Mouse (Mus musculus) limb, embryonic 13.5 days (tissue): ENCODE data around the gene Abca3. TPM values are rescaled to one million over a fixed set of nuclear protein-coding genes. Genes with fewer than 3 reads are reported as not detected.
"Not testable (repeated sequence)": the region's sequence is repeated elsewhere in the genome, so short reads cannot be mapped to it uniquely, and the experiment has no call there.

Experiments
- ATAC-seq: fragments of 200-750 bp; cut with Nextera tagmentation; 2 replicates; pipeline ENCODE4 v1.8.0; 2017; ENCODE audit warnings: low read depth, moderate number of reproducible peaks, moderate TSS enrichment; ENCODE audit not compliant: low FRiP score
- H3K27ac ChIP-seq: fragments of 300-500 bp; sonication (generic); 2 replicates; pipeline ENCODE4 v1.5.1; 2015; ENCODE audit warnings: inconsistent platforms, mild to moderate bottlenecking, moderate library complexity
- H3K27me3 ChIP-seq: fragments of 300-500 bp; sonication (generic); 2 replicates; pipeline ENCODE4 v1.6.1; 2015; ENCODE audit warnings: mild to moderate bottlenecking, inconsistent platforms
- H3K36me3 ChIP-seq: fragments of 300-500 bp; sonication (generic); 2 replicates; pipeline ENCODE4 v1.6.1; 2015; ENCODE audit warnings: inconsistent platforms, mild to moderate bottlenecking, moderate library complexity
- H3K4me1 ChIP-seq: fragments of 300-500 bp; sonication (generic); 2 replicates; pipeline ENCODE4 v1.6.1; 2015; ENCODE audit warnings: inconsistent platforms
- H3K4me2 ChIP-seq: fragments of 300-500 bp; sonication (generic); replicated peaks from 2 replicates; pipeline ENCODE4 v1.6.1; 2015; ENCODE audit warnings: inconsistent platforms, mild to moderate bottlenecking, moderate library complexity
- H3K4me3 ChIP-seq: fragments of 300-500 bp; sonication (generic); 2 replicates; pipeline ENCODE4 v1.5.1; 2015; ENCODE audit warnings: moderate library complexity, mild to moderate bottlenecking, inconsistent platforms
- H3K9ac ChIP-seq: fragments of 300-500 bp; sonication (generic); 2 replicates; pipeline ENCODE4 v1.6.1; 2015; ENCODE audit warnings: mild to moderate bottlenecking, inconsistent platforms
- H3K9me3 ChIP-seq: fragments of 300-500 bp; sonication (generic); 2 replicates; pipeline ENCODE4 v1.6.1; 2016; ENCODE audit warnings: inconsistent platforms
- WGBS: fragments of 180-500 bp; shearing (Covaris S2); methylation state at CpG from one replicate; pipeline ENCODE4 v1.1.7; 2015; 5-methylcytosine and 5-hydroxymethylcytosine counted together
- microRNA-seq: library from miRNA; unstranded; fragments of <30 nt; microRNA quantifications from one replicate; pipeline ENCODE4, GENCODE M21; 2016
- polyA plus RNA-seq: library from polyadenylated mRNA; unstranded; fragments of >200 nt; fragmentation: Nextera tagmentation; extraction: Ambion mirVana; gene quantifications from 2 replicates; pipeline ENCODE4 v1.2.1, GENCODE M21; 2015

Abca3 gene
- polyA plus RNA-seq, 1 experiment from 2014 or later, result 6.6 TPM

DNA sequence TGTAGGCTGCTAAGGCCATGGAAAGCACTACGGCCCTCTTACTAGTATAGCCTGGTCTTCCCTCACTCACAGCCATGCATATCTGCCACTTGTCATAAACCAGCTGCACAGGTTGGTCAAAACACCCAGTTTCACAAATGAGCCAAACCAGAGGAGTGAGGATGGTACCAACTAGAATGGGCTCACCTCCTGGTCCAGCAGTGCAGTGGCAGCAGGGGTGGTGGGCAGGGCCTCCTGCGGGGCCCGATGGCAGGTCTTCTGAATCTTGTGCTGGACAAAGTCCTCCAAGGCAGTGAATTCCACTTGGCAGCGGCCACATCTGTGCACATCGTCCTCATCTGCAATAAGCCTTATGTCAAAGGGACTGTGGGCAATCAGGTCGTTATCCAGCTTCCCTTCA is 99.5 kb downstream of the Abca3 start:
- WGBS, result 92% methylated on average over 6 of the region's 6 CpGs
- Histone ChIP-seq H3K9me3 (no peaks in the 10 kb centered on the region), H3K27ac (no peak overlapping the region), H3K4me2 (no peak overlapping the region), H3K4me3 (no peak overlapping the region), H3K27me3 (no peaks in the 10 kb centered on the region), H3K4me1 (peaks cover 17% of the 10 kb centered on the region), H3K9ac (no peak overlapping the region), H3K36me3 (peaks cover 60% of the 10 kb centered on the region)
- ATAC-seq, result no peak

DNA sequence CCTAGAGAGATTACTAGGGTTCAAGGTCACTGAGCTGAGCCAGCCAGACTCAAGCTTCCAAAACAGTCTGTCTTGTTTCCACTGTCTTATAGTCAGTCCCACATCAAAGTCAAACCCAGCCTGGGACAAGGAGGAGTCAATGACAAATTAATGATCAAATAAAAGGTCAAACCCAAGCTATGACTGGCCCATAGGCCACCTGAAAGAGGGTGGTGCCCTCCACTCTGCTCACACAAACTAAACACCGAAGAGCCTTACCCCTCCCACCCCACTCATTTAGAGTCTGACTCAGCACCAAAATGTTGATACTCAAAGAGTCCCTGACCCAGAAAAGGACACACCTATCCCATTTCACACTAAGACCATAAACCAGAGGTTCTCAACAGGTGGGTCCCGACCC is 101.6 kb downstream of the Abca3 start:
- Histone ChIP-seq H3K4me2 (peak overlapping the region; percentile 78), H3K4me1 (peaks cover 17% of the 10 kb centered on the region), H3K27ac (no peak overlapping the region), H3K36me3 (peaks cover 38% of the 10 kb centered on the region), H3K9me3 (no peaks in the 10 kb centered on the region), H3K9ac (no peak overlapping the region), H3K4me3 (no peak overlapping the region; the same call in 1 of the 2 replicates), H3K27me3 (no peaks in the 10 kb centered on the region)
- 79% methylated on average over 2 of the region's 2 CpGs for WGBS
- no peak for ATAC-seq

DNA sequence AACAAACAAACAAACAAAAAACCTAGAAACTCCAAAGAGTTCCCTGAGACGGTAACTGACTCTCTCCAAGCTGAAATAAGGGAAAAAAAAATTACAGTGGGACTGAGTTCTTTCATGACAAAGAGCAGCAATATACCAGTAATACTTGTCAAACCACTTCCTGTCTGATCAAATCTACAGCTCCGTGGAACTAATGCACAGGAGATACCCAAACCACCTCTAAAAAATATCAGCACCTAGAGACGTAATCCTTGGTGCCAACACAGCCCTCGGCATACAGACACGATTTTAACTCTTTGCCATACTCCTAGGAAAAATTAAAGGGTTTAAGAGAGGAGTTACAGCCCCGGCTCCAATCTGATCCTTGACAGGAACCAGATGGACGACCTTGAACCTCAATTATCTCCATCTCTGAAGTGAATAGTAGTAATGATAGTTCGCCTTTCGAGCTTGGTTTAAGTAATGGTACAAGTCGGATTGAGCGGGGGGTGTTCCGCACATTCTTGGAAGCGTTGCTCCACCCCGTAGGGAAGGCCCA is 102.5 kb downstream of the Abca3 start:
- Histone ChIP-seq H3K27me3 (no peaks in the 10 kb centered on the region), H3K9ac (peak overlapping the region; percentile 88), H3K4me2 (peak overlapping the region; percentile 78), H3K9me3 (no peaks in the 10 kb centered on the region), H3K27ac (peak overlapping the region; percentile 95), H3K36me3 (peaks cover 29% of the 10 kb centered on the region), H3K4me1 (peaks cover 17% of the 10 kb centered on the region), H3K4me3 (peak overlapping the region; percentile 85)
- 4% methylated on average over 14 of the region's 14 CpGs for WGBS
- ATAC-seq, result no peak

DNA sequence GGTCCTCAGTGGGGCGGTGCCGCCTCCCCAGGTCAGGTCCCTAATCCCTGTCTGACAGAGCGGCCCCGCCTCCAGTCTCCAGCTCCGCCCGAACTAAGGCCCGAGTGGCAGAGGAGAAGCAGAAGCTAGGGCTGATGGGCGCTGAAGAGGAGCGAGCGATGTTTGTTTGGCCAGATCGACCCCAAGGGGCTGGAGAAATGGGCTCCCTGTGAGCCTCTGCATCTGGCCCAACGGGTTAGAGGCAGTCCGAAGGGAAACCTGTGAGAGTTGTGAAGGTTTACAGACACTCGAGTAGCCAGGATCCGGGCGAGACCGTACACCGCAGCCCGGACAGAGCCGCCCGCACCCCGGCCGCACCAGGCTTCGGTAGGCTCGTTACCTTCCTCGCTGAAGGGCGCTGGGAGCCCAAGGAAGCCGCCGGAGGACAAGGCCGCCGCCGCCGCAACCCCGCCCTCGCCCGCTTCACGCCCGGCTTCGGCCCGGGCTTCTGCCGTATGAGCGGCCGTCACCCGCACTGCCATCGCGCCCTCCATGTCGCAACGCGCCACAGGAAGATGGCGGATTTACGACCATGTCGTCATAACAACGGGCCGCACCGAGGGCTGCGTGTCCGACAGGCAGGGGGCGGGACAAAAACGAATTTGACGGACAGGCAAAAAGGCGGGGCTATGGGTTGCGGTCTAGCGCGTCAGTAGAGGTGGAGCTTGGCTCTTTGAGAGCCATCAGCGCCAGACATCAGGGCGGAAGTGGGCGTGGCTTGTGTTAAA is 103.2 kb downstream of the Abca3 start:
- Histone ChIP-seq H3K4me3 (peak overlapping the region; percentile 85), H3K36me3 (peaks cover 23% of the 10 kb centered on the region), H3K4me1 (peaks cover 17% of the 10 kb centered on the region), H3K27me3 (no peaks in the 10 kb centered on the region), H3K4me2 (peak overlapping the region; percentile 78), H3K9me3 (no peaks in the 10 kb centered on the region), H3K27ac (peak overlapping the region; percentile 95), H3K9ac (peak overlapping the region; percentile 88)
- under 1% methylated on average over 67 of the region's 67 CpGs for WGBS
- peak; percentile 94 for ATAC-seq

DNA sequence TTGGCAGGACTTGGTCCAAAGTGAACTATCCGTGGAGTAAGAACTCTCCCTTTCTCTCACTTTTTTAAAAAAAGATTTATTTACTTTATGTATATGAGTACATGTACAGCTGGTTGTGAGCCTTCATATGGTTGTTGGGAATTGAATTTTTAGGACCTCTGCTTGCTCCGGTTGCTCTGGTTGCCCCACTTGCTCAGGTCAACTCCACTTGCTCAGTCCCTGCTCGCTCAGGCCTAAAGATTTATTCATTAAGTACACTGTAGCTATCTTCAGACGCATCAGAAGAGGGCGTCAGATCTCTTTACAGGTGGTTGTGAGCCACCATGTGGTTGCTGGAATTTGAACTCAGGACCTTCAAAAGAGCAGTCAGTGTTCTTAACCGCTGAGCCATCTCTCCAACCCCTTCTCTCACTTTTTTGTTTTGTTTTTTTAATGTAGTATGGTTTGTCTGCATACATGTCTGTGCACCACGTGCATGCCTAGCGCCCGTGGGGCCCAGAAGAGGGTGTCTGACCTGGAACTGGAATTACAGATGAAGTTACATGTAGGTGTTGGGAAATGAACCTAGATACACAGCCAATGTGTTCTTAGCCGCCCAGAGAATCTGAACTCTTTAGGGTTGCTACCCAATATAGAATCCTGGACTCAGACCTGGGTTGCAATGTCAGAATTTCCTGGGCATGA is 103.9 kb downstream of the Abca3 start:
- ATAC-seq, H3K9ac ChIP-seq, H3K27me3 ChIP-seq, H3K9me3 ChIP-seq: not testable (repeated sequence)
- WGBS, result 53% methylated on average over 10 of the region's 10 CpGs
- Histone ChIP-seq H3K27ac (peak overlapping the region; percentile 6; the same call in 1 of the 2 replicates), H3K36me3 (peaks cover 15% of the 10 kb centered on the region), H3K4me2 (peak overlapping the region; percentile 78), H3K4me3 (peak overlapping the region; percentile 85), H3K4me1 (peaks cover 17% of the 10 kb centered on the region)

Small RNAs within 50 kb of the gene (microRNA-seq; reads per million reads assigned to microRNA genes)
- not detected for gene Gm24427

Other genes with a start within 250 kb of the Abca3 start
- gene Pdpk1, start 201.0 kb upstream of the Abca3 start, polyA plus RNA-seq, result 37.9 and 38.2 TPM in 2 replicates
- gene Amdhd2, start 188.2 kb upstream of the Abca3 start, polyA plus RNA-seq, result 36.9 and 38.1 TPM in 2 replicates
- gene Atp6v0c, start 182.2 kb upstream of the Abca3 start, polyA plus RNA-seq, result 446 and 468 TPM in 2 replicates
- 9.1 and 10.2 TPM in 2 replicates for gene Tbc1d24, start 146.4 kb upstream of the Abca3 start, polyA plus RNA-seq
- gene Ntn3, start 142.4 kb upstream of the Abca3 start, polyA plus RNA-seq, result 14.5 and 14.9 TPM in 2 replicates
- 15.8 and 16.3 TPM in 2 replicates for gene Tedc2, start 131.1 kb upstream of the Abca3 start, polyA plus RNA-seq
- 65.4 and 67.0 TPM in 2 replicates for gene Ccnf, start 100.5 kb upstream of the Abca3 start, polyA plus RNA-seq
- not detected in 2 replicates for gene Abca17, start 882 bp upstream of the Abca3 start, polyA plus RNA-seq
- 322 TPM in 2 replicates for gene Rnps1, start 62.6 kb downstream of the Abca3 start, polyA plus RNA-seq
- 85.0 and 87.3 TPM in 2 replicates for gene Eci1, start 74.7 kb downstream of the Abca3 start, polyA plus RNA-seq
- 2.7 and 3.9 TPM in 2 replicates for gene Dnase1l2, start 91.2 kb downstream of the Abca3 start, polyA plus RNA-seq
- gene E4f1, start 118.4 kb downstream of the Abca3 start, polyA plus RNA-seq, result 38.3 and 45.7 TPM in 2 replicates
- gene Pgp, start 118.4 kb downstream of the Abca3 start, polyA plus RNA-seq, result 50.2 and 51.3 TPM in 2 replicates
- gene Bricd5, start 121.9 kb downstream of the Abca3 start, polyA plus RNA-seq, result not detected in 2 replicates
- gene Mlst8, start 127.1 kb downstream of the Abca3 start, polyA plus RNA-seq, result 33.1 and 35.6 TPM in 2 replicates
- gene Caskin1, start 136.7 kb downstream of the Abca3 start, polyA plus RNA-seq, result 5.0 and 5.2 TPM in 2 replicates
- gene Traf7, start 176.0 kb downstream of the Abca3 start, polyA plus RNA-seq, result 96.2 and 103 TPM in 2 replicates
- 3.4 TPM in 2 replicates for gene Rab26, start 182.3 kb downstream of the Abca3 start, polyA plus RNA-seq
- gene Pkd1, start 197.9 kb downstream of the Abca3 start, polyA plus RNA-seq, result 22.3 and 36.6 TPM in 2 replicates